Mouse (Mus musculus): Measurements from ENCODE around the gene Idh2. TPM values are rescaled to one million over a fixed set of nuclear protein-coding genes. Genes with fewer than 3 reads are reported as not detected.

Gene Idh2
- polyA plus RNA-seq, 1 experiment = 92.7 TPM

GRCm38 (mm10) chr7:80066675-80067455, 48.3 kb downstream of the Idh2 start:
- TF ChIP-seq CTCF (IDR thresholded peaks at IDR 0.05; ENCODE audit: extremely low read depth, insufficient read depth, low read length) = no peak
- no peak for TF ChIP-seq POLR2A (IDR thresholded peaks at IDR 0.05; ENCODE audit: extremely low read depth, insufficient read depth, low read length)
- Histone ChIP-seq H3K27ac (ENCODE audit: insufficient read depth, low read length) (peak overlapping the region; percentile 51; the same call in 1 of the 2 replicates), H3K4me1 (ENCODE audit: control insufficient read depth, insufficient read depth, low read length) (peaks cover 7% of the 10 kb centered on the region), H3K4me3 (ENCODE audit: insufficient read depth, low read length) (no peak overlapping the region)

- peaks cover 7% of the 10 kb centered on the region for H3K4me1 ChIP-seq (ENCODE audit: control insufficient read depth, insufficient read depth, low read length)
- H3K4me3 ChIP-seq (ENCODE audit: insufficient read depth, low read length) = no peak overlapping the region
- no peak overlapping the region for H3K27ac ChIP-seq (ENCODE audit: insufficient read depth, low read length)
- no peak for TF ChIP-seq CTCF (IDR thresholded peaks at IDR 0.05; ENCODE audit: extremely low read depth, insufficient read depth, low read length)
- TF ChIP-seq POLR2A (IDR thresholded peaks at IDR 0.05; ENCODE audit: extremely low read depth, insufficient read depth, low read length) = no peak
Observed at GRCm38 (mm10) chr7:80065250-80065649, 49.9 kb downstream of the Idh2 start.

GRCm38 (mm10) chr7:80063902-80064736, 51.1 kb downstream of the Idh2 start:
- Histone ChIP-seq H3K4me1 (ENCODE audit: control insufficient read depth, insufficient read depth, low read length) (no peaks in the 10 kb centered on the region), H3K27ac (ENCODE audit: insufficient read depth, low read length) (no peak overlapping the region), H3K4me3 (ENCODE audit: insufficient read depth, low read length) (no peak overlapping the region)
- no peak for TF ChIP-seq CTCF (IDR thresholded peaks at IDR 0.05; ENCODE audit: extremely low read depth, insufficient read depth, low read length)

GRCm38 (mm10) chr7:80063244-80063643, 51.9 kb downstream of the Idh2 start:
- Histone ChIP-seq H3K4me3 (ENCODE audit: insufficient read depth, low read length) (no peak overlapping the region), H3K4me1 (ENCODE audit: control insufficient read depth, insufficient read depth, low read length) (no peaks in the 10 kb centered on the region; the same call in 1 of the 2 replicates), H3K27ac (ENCODE audit: insufficient read depth, low read length) (no peak overlapping the region)
- TF ChIP-seq POLR2A (IDR thresholded peaks at IDR 0.05; ENCODE audit: extremely low read depth, insufficient read depth, low read length) (no peak), CTCF (IDR thresholded peaks at IDR 0.05; ENCODE audit: extremely low read depth, insufficient read depth, low read length) (no peak)

GRCm38 (mm10) chr7:80062083-80062826, 52.9 kb downstream of the Idh2 start:
- TF ChIP-seq POLR2A (IDR thresholded peaks at IDR 0.05; ENCODE audit: extremely low read depth, insufficient read depth, low read length) (no peak), CTCF (IDR thresholded peaks at IDR 0.05; ENCODE audit: extremely low read depth, insufficient read depth, low read length) (no peak)
- Histone ChIP-seq H3K27ac (ENCODE audit: insufficient read depth, low read length) (no peak overlapping the region), H3K4me3 (ENCODE audit: insufficient read depth, low read length) (no peak overlapping the region)

GRCm38 (mm10) chr7:80060012-80060778, 55.0 kb downstream of the Idh2 start:
- Histone ChIP-seq H3K4me3 (ENCODE audit: insufficient read depth, low read length) (no peak overlapping the region), H3K27ac (ENCODE audit: insufficient read depth, low read length) (no peak overlapping the region), H3K4me1 (ENCODE audit: control insufficient read depth, insufficient read depth, low read length) (no peaks in the 10 kb centered on the region; the same call in 1 of the 2 replicates)
- TF ChIP-seq CTCF (IDR thresholded peaks at IDR 0.05; ENCODE audit: extremely low read depth, insufficient read depth, low read length) (no peak), POLR2A (IDR thresholded peaks at IDR 0.05; ENCODE audit: extremely low read depth, insufficient read depth, low read length) (no peak)

More at GRCm38 (mm10) chr7:80062083-80062826, 52.9 kb downstream of the Idh2 start:
- H3K4me1 ChIP-seq (ENCODE audit: control insufficient read depth, insufficient read depth, low read length) = no peaks in the 10 kb centered on the region; the same call in 1 of the 2 replicates

- TF ChIP-seq POLR2A (IDR thresholded peaks at IDR 0.05; ENCODE audit: extremely low read depth, insufficient read depth, low read length) = no peak
- TF ChIP-seq CTCF (IDR thresholded peaks at IDR 0.05; ENCODE audit: extremely low read depth, insufficient read depth, low read length) = no peak
Observed at GRCm38 (mm10) chr7:80059064-80059838, 55.9 kb downstream of the Idh2 start.

GRCm38 (mm10) chr7:80058405-80059063, 56.7 kb downstream of the Idh2 start:
- H3K4me3 ChIP-seq (ENCODE audit: insufficient read depth, low read length) = no peak overlapping the region
- H3K27ac ChIP-seq (ENCODE audit: insufficient read depth, low read length) = no peak overlapping the region
- no peaks in the 10 kb centered on the region; the same call in 1 of the 2 replicates for H3K4me1 ChIP-seq (ENCODE audit: control insufficient read depth, insufficient read depth, low read length)
- no peak for TF ChIP-seq CTCF (IDR thresholded peaks at IDR 0.05; ENCODE audit: extremely low read depth, insufficient read depth, low read length)
- TF ChIP-seq POLR2A (IDR thresholded peaks at IDR 0.05; ENCODE audit: extremely low read depth, insufficient read depth, low read length) = no peak

More at GRCm38 (mm10) chr7:80059064-80059838, 55.9 kb downstream of the Idh2 start:
- no peaks in the 10 kb centered on the region; the same call in 1 of the 2 replicates for H3K4me1 ChIP-seq (ENCODE audit: control insufficient read depth, insufficient read depth, low read length)
- no peak overlapping the region for H3K4me3 ChIP-seq (ENCODE audit: insufficient read depth, low read length)
- H3K27ac ChIP-seq (ENCODE audit: insufficient read depth, low read length) = no peak overlapping the region; the same call in 1 of the 2 replicates
